In the genomic region with DNA sequence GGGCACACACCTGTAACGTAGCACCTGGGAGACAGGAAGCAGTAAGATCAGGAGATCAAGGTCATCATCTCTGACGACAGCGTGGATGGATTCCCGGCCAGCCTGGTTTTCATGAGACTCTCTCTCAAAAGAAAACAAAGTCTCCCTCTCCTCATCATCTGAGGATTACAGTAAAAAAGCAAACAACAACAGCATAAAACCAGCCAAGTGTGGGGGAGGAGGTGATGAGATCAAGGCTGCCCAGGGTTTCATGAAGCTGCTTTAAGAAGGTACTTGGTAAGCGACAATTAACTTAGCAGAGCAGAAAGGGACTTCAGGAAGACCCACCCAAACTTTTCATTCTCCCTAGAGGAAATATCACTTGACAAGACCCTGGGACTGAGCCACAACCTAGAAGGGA, we compare ENCODE assay signal across 15 mouse cellular contexts. TPM values are rescaled to one million over a fixed set of nuclear protein-coding genes. Genes with fewer than 3 reads are reported as not detected.
DNase-seq lines count a peak whose midpoint lies in the region; ATAC-seq and TF ChIP-seq lines count a peak whose summit lies in the region.
"Had no signal": no experiment of that assay in that cellular context is flagged by ENCODE, and none has a peak within 500 bp of the region (broad histone marks: within the 10 kb centered on the region; RNA-seq: fewer than 3 reads in every experiment).

No protein-coding gene starts in this region.

- H3K27ac ChIP-seq in heart, embryonic 16.5 days (ENCODE audit: low read length): peak overlapping the region; percentile 54; the same call in 1 of the 2 replicates
- H3K27ac ChIP-seq in layer of hippocampus, adult 2 months: peak overlapping the region; percentile 75; the same call in 1 of the 2 replicates
- 0 out of 2 replicates have a peak overlapping the region, but pooled peaks have one; percentile 1 for H3K27ac ChIP-seq in embryonic facial prominence, embryonic 10.5 days (replicated peaks)
- H3K27ac ChIP-seq in embryonic facial prominence, embryonic 15.5 days (replicated peaks): peak overlapping the region; percentile 88
- H3K27ac ChIP-seq: forebrain, embryonic 12.5 days; hindbrain, embryonic 15.5 days had no signal

- no peaks in the 10 kb centered on the region for H3K9me3 ChIP-seq in heart, embryonic 16.5 days (replicated peaks; ENCODE audit: control insufficient read depth, low read length)
- H3K9me3 ChIP-seq in embryonic facial prominence, embryonic 10.5 days: no peaks in the 10 kb centered on the region
- H3K9me3 ChIP-seq in embryonic facial prominence, embryonic 15.5 days (replicated peaks): no peaks in the 10 kb centered on the region
- H3K9me3 ChIP-seq: forebrain, embryonic 12.5 days; hindbrain, embryonic 15.5 days had no signal

- no peak overlapping the region for H3K4me2 ChIP-seq in heart, embryonic 16.5 days (ENCODE audit: low read depth, low read length)
- no peak overlapping the region for H3K4me2 ChIP-seq in embryonic facial prominence, embryonic 15.5 days (replicated peaks)
- H3K4me2 ChIP-seq: forebrain, embryonic 12.5 days; hindbrain, embryonic 15.5 days; midbrain, embryonic 11.5 days had no signal

- H3K9ac ChIP-seq in heart, embryonic 16.5 days (ENCODE audit: low read length): no peak overlapping the region
- H3K9ac ChIP-seq in embryonic facial prominence, embryonic 15.5 days: no peak overlapping the region
- H3K9ac ChIP-seq: forebrain, embryonic 12.5 days; hindbrain, embryonic 15.5 days had no signal

- H3K4me1 ChIP-seq in heart, embryonic 16.5 days (ENCODE audit: control insufficient read depth, insufficient read depth, low read length): peaks cover 56% of the 10 kb centered on the region
- H3K4me1 ChIP-seq in embryonic facial prominence, embryonic 10.5 days: peaks cover 67% of the 10 kb centered on the region
- H3K4me1 ChIP-seq in embryonic facial prominence, embryonic 15.5 days: peaks cover 72% of the 10 kb centered on the region

- intact Hi-C loops in heart, postnatal 10 days (cut with DNase I): loop anchor here (2.0 kb wide), 1 partner anchor 39 kb away; the partner anchor contains the start of gene Tspan9

- H3K36me3 ChIP-seq in heart, embryonic 16.5 days (ENCODE audit: control insufficient read depth, insufficient read depth): no peaks in the 10 kb centered on the region
- H3K36me3 ChIP-seq in embryonic facial prominence, embryonic 10.5 days (replicated peaks): no peaks in the 10 kb centered on the region
- no peaks in the 10 kb centered on the region for H3K36me3 ChIP-seq in embryonic facial prominence, embryonic 15.5 days
- H3K36me3 ChIP-seq: forebrain, embryonic 12.5 days; hindbrain, embryonic 15.5 days had no signal

- H3K4me3 ChIP-seq in heart, embryonic 16.5 days (ENCODE audit: low read length): no peak overlapping the region
- H3K4me3 ChIP-seq in layer of hippocampus, adult 2 months: no peak overlapping the region
- H3K4me3 ChIP-seq in embryonic facial prominence, embryonic 10.5 days: no peak overlapping the region
- H3K4me3 ChIP-seq in embryonic facial prominence, embryonic 15.5 days (replicated peaks): no peak overlapping the region
- H3K4me3 ChIP-seq: forebrain, embryonic 12.5 days; hindbrain, embryonic 15.5 days had no signal

- 67% methylated on average over 5 of the region's 5 CpGs for WGBS in heart, embryonic 16.5 days
- WGBS in embryonic facial prominence, embryonic 10.5 days: 80% methylated on average over 5 of the region's 5 CpGs
- WGBS in embryonic facial prominence, embryonic 15.5 days: 67% methylated on average over 5 of the region's 5 CpGs

- TF ChIP-seq CTCF in layer of hippocampus, adult 2 months (conservative IDR thresholded peaks at IDR 0.05): no peak

- no peaks in the 10 kb centered on the region for H3K27me3 ChIP-seq in heart, embryonic 16.5 days (ENCODE audit: control insufficient read depth, insufficient read depth, low read length)
- H3K27me3 ChIP-seq in embryonic facial prominence, embryonic 10.5 days (replicated peaks; ENCODE audit: low read depth, poor library complexity, severe bottlenecking): no peaks in the 10 kb centered on the region
- no peaks in the 10 kb centered on the region for H3K27me3 ChIP-seq in embryonic facial prominence, embryonic 15.5 days
- H3K27me3 ChIP-seq: forebrain, embryonic 12.5 days; hindbrain, embryonic 15.5 days had no signal

- no peak for ATAC-seq in heart, embryonic 16.5 days (replicated peaks; ENCODE audit: extremely low read depth, insufficient read depth, low FRiP score)
- no peak for ATAC-seq in embryonic facial prominence, embryonic 15.5 days (ENCODE audit: insufficient number of reproducible peaks, low FRiP score, low TSS enrichment, low read depth)
- ATAC-seq: CD4-positive, CD25-positive, alpha-beta regulatory T cell, adult 4 months had no signal

- DNase-seq in heart, postnatal 10 days: no peak
- no peak for DNase-seq in layer of hippocampus, adult 2 months (ENCODE audit: low spot score in 2 of 2)
- DNase-seq in layer of hippocampus, postnatal 36 days: no peak
- no peak for DNase-seq in embryonic facial prominence, embryonic 10.5 days (ENCODE audit: low spot score)
- DNase-seq in cerebellum, adult 18-20 months: no peak
- DNase-seq: adrenal gland, adult 2 months; cerebellum, adult 2 months; right cerebral cortex, postnatal 4 days; thymus, adult 18-20 months had no signal

RNA-seq across cellular contexts. Expression of gene Tspan9, which starts 39.5 kb away (rescaled TPM):
- polyA plus RNA-seq in heart, embryonic 16.5 days (2015; fragmentation: Nextera tagmentation; extraction: Ambion mirVana): 138 and 151 TPM in 2 replicates
- total RNA-seq in heart, postnatal 10 days (2021): 100 to 1,000 TPM; 184 to 197 TPM
- 10 to 100 TPM; 42.2 to 45.6 TPM for total RNA-seq in layer of hippocampus, adult 2 months (2021)
- total RNA-seq in layer of hippocampus, postnatal 36 days (2021): 10 to 100 TPM; 52.5 to 52.8 TPM
- 69.3 and 69.7 TPM in 2 replicates for polyA plus RNA-seq in embryonic facial prominence, embryonic 10.5 days (2016; fragmentation: Nextera tagmentation; extraction: Ambion mirVana)
- polyA plus RNA-seq in embryonic facial prominence, embryonic 15.5 days (2015; fragmentation: Nextera tagmentation; extraction: Ambion mirVana): 156 and 177 TPM in 2 replicates

Comparison
In these comparisons a context has a peak if more than half of its experiments do, and no peak if none do; other contexts are left out.
1. H3K27ac ChIP-seq: peak in every context shown above with its lines; median percentile 88 in embryonic facial prominence, embryonic 15.5 days; 75 in layer of hippocampus, adult 2 months; 54 in heart, embryonic 16.5 days; 1 in embryonic facial prominence, embryonic 10.5 days.